Mouse (Mus musculus): ENCODE measurements at regions not wholly inside any gene's neighbourhood (a gene's known extent, or its start where the extent isn't known, plus 50 kb on each side); places are given as distances from the start of the nearest gene placed in this dataset.

GRCm38 (mm10) chr12:39371480-39372245, 592.5 kb downstream of the Etv1 start:
- DNase-seq (ENCODE audit: low spot score in 2 of 2) = no peak

DNA sequence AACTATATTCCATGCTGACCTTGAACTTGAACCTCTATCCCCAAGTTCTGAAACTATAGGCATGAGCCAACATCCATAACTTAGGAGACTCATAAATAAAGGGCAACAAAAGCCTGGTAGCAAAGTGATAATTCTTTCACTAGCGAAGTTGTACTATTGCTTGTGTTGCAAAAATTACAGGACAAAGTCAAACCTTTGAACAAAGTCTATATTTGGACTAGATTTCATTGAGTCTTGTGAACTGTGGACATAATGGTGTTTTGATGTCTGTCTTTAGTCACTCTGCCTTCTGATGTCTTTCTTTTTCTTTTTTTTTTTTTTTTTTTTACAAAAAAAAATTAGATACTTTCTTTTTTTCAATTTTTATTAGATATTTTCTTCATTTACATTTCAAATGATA, 594.5 kb downstream of the Etv1 start:
- DNase-seq (ENCODE audit: low spot score in 2 of 2) = no peak

Measured in frontal cortex, postnatal 10 days (tissue).